Mouse (Mus musculus) heart, embryonic 12.5 days (tissue): Measurements from ENCODE around the gene Hddc2. TPM values are rescaled to one million over a fixed set of nuclear protein-coding genes. Genes with fewer than 3 reads are reported as not detected.

Experiments
- ATAC-seq: fragments of 200-750 bp; cut with Nextera tagmentation; 2 replicates; pipeline ENCODE4 v1.8.0; 2017; ENCODE audit warnings: moderate TSS enrichment, moderate library complexity; ENCODE audit not compliant: insufficient number of reproducible peaks, low FRiP score
- H3K27ac ChIP-seq: fragments of 300-500 bp; sonication (generic); 2 replicates; pipeline ENCODE4 v1.5.1; 2016; ENCODE audit warnings: mild to moderate bottlenecking, moderate library complexity; ENCODE audit not compliant: poor library complexity, severe bottlenecking
- H3K27me3 ChIP-seq: fragments of 300-500 bp; sonication (generic); replicated peaks from 2 replicates; pipeline ENCODE4 v1.6.1; 2016; ENCODE audit warnings: mild to moderate bottlenecking, moderate library complexity
- H3K36me3 ChIP-seq: fragments of 300-500 bp; sonication (generic); 2 replicates; pipeline ENCODE4 v1.6.1; 2016; ENCODE audit warnings: mild to moderate bottlenecking, moderate library complexity
- H3K4me1 ChIP-seq: fragments of 300-500 bp; sonication (generic); replicated peaks from 2 replicates; pipeline ENCODE4 v1.6.1; 2016; ENCODE audit warnings: mild to moderate bottlenecking
- H3K4me2 ChIP-seq: fragments of 300-500 bp; sonication (generic); 2 replicates; pipeline ENCODE4 v1.6.1; 2016; ENCODE audit warnings: mild to moderate bottlenecking, moderate library complexity
- H3K4me3 ChIP-seq: fragments of 300-500 bp; sonication (generic); 2 replicates; pipeline ENCODE4 v1.5.1; 2016; ENCODE audit warnings: mild to moderate bottlenecking
- H3K9ac ChIP-seq: fragments of 300-500 bp; sonication (generic); 2 replicates; pipeline ENCODE4 v1.6.1; 2016; ENCODE audit warnings: mild to moderate bottlenecking, moderate library complexity
- H3K9me3 ChIP-seq: fragments of 300-500 bp; sonication (generic); replicated peaks from 2 replicates; pipeline ENCODE4 v1.6.1; 2016; ENCODE audit warnings: mild to moderate bottlenecking, moderate library complexity
- WGBS: fragments of 180-500 bp; shearing (Covaris S2); methylation state at CpG from one replicate; pipeline ENCODE4 v1.1.7; 2016; 5-methylcytosine and 5-hydroxymethylcytosine counted together
- polyA plus RNA-seq: library from polyadenylated mRNA; unstranded; fragments of >200 nt; fragmentation: Nextera tagmentation; extraction: Ambion mirVana; gene quantifications from 2 replicates; pipeline ENCODE4 v1.2.1, GENCODE M21; 2016

The Hddc2 gene
- polyA plus RNA-seq = 49.9 and 53.4 TPM in 2 replicates

DNA sequence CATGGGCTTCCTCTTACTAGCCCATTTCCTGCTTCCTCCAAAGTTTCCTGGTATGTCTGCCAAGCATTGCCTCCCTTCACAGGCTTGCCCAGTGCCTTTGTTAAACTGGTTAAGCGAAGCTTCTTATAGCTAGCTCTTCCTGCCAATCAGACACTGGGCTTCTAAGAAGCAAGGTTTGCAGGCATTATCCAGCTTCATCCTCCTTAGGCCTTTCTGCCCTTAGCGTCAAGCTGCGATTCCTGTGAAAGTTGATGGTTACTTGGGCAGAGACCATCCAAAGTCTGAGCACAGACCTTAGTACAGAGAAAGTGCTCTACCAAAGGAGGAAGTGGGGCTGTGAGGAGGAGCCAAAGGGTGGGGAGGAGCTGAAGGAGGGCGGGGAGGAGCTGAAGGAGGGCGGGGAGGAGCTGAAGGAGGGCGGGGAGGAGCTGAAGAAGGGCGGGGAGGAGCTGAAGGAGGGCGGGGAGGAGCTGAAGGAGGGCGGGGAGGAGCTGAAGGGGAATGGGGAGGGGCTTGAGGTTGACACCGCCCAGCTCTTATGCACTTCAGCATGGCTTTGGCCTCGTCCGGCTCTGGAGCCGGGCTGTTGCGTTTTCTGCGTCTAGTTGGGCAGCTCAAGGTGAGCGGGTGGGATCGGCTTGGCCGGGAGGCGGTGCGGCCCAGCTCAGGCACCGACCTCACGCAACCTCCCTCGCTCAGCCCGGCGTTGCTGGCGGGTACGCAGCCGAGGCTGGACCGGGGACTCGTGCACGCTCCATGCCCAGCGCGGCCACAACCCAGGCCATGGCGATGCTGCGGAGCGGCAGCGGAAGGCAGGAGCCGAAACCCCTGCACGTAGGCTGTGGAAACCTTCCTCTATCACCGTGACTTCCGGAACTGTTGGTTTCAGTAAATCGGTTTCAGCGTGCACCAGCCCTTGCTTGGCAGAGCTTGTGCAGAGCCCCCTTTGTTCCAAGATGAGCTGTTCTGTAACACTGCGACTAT is at the start of gene Hddc2:
Hddc2 (plus strand) TSS at position 519 of the 984 bp plus-strand sequence.
- H3K36me3 ChIP-seq = peaks cover 15% of the 10 kb centered on the region
- ATAC-seq = peak; percentile 94
- 4% methylated on average over 38 of the region's 44 CpGs for WGBS

DNA sequence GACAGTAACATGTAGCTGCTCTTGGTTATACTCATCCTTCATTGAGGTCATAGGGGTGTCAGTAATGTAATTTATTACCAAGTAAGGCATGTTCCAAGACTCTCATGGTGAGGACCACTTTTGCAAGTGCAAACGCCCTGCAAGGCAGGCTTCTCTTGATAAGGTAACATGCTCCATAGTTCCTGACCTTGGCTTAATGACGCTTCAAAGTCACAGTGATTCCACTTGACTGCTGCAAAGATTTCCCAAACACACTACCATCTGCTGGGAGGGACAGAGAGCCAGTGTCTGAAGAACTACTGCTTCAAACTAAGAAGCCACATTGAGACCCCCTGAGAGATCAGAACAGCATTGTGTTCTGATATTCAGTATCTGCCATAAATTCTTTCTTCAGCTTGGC is 40.4 kb upstream of the Hddc2 start:
- Histone ChIP-seq H3K27ac (peak overlapping the region; percentile 91), H3K36me3 (no peaks in the 10 kb centered on the region), H3K4me1 (peaks cover 4% of the 10 kb centered on the region), H3K9ac (no peak overlapping the region), H3K4me2 (0 out of 2 replicates have a peak overlapping the region, but pooled peaks have one; percentile 4), H3K9me3 (no peaks in the 10 kb centered on the region), H3K27me3 (no peaks in the 10 kb centered on the region), H3K4me3 (no peak overlapping the region)
- peak; percentile 53; the same call in 1 of the 2 replicates for ATAC-seq
- 21% methylated on average over 2 of the region's 2 CpGs for WGBS

More for the DNA sequence above, at the start of gene Hddc2:
- peaks cover 3% of the 10 kb centered on the region; the same call in 1 of the 2 replicates for H3K4me1 ChIP-seq
- H3K27ac ChIP-seq = peak within 1 kb of the TSS; percentile 87
- H3K27me3 ChIP-seq = no peaks in the 10 kb centered on the region
- no peaks in the 10 kb centered on the region for H3K9me3 ChIP-seq
- H3K9ac ChIP-seq = peak within 1 kb of the TSS; percentile 82
- peak within 1 kb of the TSS; percentile 69 for H3K4me2 ChIP-seq
- H3K4me3 ChIP-seq = peak within 1 kb of the TSS; percentile 73

- H3K9ac ChIP-seq = no peak overlapping the region
- H3K4me1 ChIP-seq = peaks cover 4% of the 10 kb centered on the region
- H3K36me3 ChIP-seq = no peaks in the 10 kb centered on the region
- H3K27ac ChIP-seq = peak overlapping the region; percentile 91
- 49% methylated on average over 1 of the region's 1 CpGs for WGBS
- H3K9me3 ChIP-seq = no peaks in the 10 kb centered on the region
- no peak overlapping the region for H3K4me3 ChIP-seq
- 0 out of 2 replicates have a peak overlapping the region, but pooled peaks have one; percentile 4 for H3K4me2 ChIP-seq
- ATAC-seq = peak; percentile 88
- H3K27me3 ChIP-seq = no peaks in the 10 kb centered on the region
Observed at GRCm38 (mm10) chr10:31273171-31273570, 40.0 kb upstream of the Hddc2 start.

DNA sequence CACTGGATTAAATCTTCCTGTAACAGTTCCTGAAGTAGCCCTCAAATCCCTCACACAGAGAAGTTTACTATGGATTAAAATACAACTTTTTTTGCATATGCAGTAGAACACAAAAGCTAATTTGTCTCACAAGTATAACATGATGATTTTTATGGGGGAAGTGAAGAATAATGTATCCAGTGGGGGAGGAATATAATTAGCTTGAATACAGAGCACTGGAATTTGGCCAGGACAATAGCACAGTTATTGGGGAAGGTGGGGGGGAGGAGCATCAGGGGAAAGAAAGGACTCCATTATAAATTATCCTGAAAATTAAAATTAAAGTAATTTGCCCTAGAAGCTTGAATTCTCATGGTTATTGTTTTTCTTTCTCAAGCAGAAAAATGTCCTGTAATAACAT is 25.4 kb upstream of the Hddc2 start:
- H3K9me3 ChIP-seq = no peaks in the 10 kb centered on the region
- no peak for ATAC-seq
- no peaks in the 10 kb centered on the region for H3K27me3 ChIP-seq
- no peak overlapping the region for H3K9ac ChIP-seq
- H3K4me2 ChIP-seq = no peak overlapping the region
- H3K4me3 ChIP-seq = no peak overlapping the region
- H3K4me1 ChIP-seq = no peaks in the 10 kb centered on the region
- H3K36me3 ChIP-seq = no peaks in the 10 kb centered on the region
- H3K27ac ChIP-seq = no peak overlapping the region

DNA sequence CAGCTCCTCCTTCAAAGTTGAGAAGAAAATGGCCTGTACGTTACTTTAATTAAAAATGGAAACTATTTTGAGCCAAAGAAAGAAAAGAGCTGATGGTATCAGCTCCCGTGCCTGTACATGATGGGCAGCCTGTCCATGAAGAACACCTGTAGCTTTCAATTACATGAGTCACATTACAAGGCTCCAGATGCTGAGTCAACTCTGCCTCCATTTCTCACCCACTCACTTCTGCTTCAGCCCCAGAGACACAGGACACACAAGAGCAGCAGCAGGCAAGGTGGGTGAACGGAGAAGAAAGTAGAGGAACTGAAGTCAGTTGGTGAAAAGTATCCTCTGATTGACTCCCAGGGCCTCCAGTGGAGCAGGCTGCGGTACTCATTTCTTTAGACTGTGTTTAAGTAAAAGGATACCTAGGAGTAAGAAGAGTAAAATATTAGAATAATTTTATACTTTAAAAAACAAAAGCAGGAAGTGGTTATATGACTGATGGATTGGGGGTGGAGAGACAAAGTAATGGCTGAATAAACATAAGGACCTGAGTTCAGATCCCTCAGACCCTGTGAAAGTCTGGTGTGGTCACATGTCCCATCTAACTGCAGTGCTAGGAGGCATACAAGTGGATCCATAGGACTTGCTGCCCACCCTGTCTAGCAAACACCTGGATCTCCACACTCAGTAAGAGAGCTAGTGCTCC is 24.3 kb upstream of the Hddc2 start:
- no peaks in the 10 kb centered on the region for H3K9me3 ChIP-seq
- 83% methylated on average over 4 of the region's 4 CpGs for WGBS
- no peak overlapping the region for H3K9ac ChIP-seq
- no peak overlapping the region for H3K27ac ChIP-seq
- H3K4me3 ChIP-seq = no peak overlapping the region
- H3K27me3 ChIP-seq = no peaks in the 10 kb centered on the region
- H3K36me3 ChIP-seq = no peaks in the 10 kb centered on the region
- no peak for ATAC-seq
- no peak overlapping the region for H3K4me2 ChIP-seq
- no peaks in the 10 kb centered on the region for H3K4me1 ChIP-seq

- H3K4me1 ChIP-seq = peaks cover 5% of the 10 kb centered on the region; the same call in 1 of the 2 replicates
- no peaks in the 10 kb centered on the region for H3K9me3 ChIP-seq
- no peaks in the 10 kb centered on the region for H3K36me3 ChIP-seq
- ATAC-seq = no peak
- H3K4me3 ChIP-seq = no peak overlapping the region
- H3K27ac ChIP-seq = no peak overlapping the region
- no peaks in the 10 kb centered on the region for H3K27me3 ChIP-seq
- no peak overlapping the region for H3K4me2 ChIP-seq
- 58% methylated on average over 5 of the region's 5 CpGs for WGBS
- H3K9ac ChIP-seq = no peak overlapping the region
Observed at GRCm38 (mm10) chr10:31295705-31296104, 17.5 kb upstream of the Hddc2 start.

GRCm38 (mm10) chr10:31296458-31296857 is 16.7 kb upstream of the Hddc2 start:
- WGBS = 59% methylated on average over 1 of the region's 1 CpGs

DNA sequence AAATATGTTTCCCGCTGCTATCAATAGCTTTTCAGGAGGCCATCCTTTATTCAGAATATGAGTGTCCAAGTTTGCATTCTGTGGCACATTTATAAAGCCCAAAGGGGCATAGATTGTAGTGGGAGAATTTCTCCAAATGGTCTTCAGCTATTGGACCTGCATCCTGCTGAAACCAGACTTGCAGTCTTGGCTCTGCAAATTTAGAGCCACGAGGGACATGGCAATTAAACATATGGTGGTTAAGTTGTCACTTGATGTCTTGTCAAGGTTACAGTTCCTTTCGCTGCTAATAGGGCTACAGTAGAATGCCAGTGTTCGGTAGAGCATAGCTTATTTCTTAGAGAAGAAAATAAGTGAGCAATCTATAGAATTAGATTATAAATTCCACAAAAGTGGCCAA is 16.1 kb upstream of the Hddc2 start:
- H3K4me3 ChIP-seq = no peak overlapping the region
- H3K4me2 ChIP-seq = no peak overlapping the region
- ATAC-seq = no peak
- H3K4me1 ChIP-seq = peaks cover 5% of the 10 kb centered on the region; the same call in 1 of the 2 replicates
- H3K27ac ChIP-seq = no peak overlapping the region
- 73% methylated on average over 4 of the region's 4 CpGs for WGBS
- H3K27me3 ChIP-seq = no peaks in the 10 kb centered on the region
- H3K9ac ChIP-seq = no peak overlapping the region
- no peaks in the 10 kb centered on the region for H3K9me3 ChIP-seq
- H3K36me3 ChIP-seq = no peaks in the 10 kb centered on the region

More at GRCm38 (mm10) chr10:31296458-31296857, 16.7 kb upstream of the Hddc2 start:
- no peaks in the 10 kb centered on the region for H3K9me3 ChIP-seq
- no peaks in the 10 kb centered on the region for H3K27me3 ChIP-seq
- H3K27ac ChIP-seq = no peak overlapping the region
- H3K9ac ChIP-seq = no peak overlapping the region
- H3K4me2 ChIP-seq = no peak overlapping the region
- H3K36me3 ChIP-seq = no peaks in the 10 kb centered on the region
- peaks cover 5% of the 10 kb centered on the region; the same call in 1 of the 2 replicates for H3K4me1 ChIP-seq
- no peak overlapping the region for H3K4me3 ChIP-seq
- ATAC-seq = no peak

GRCm38 (mm10) chr10:31298263-31298662 is 14.9 kb upstream of the Hddc2 start:
- WGBS = 34% methylated on average over 2 of the region's 2 CpGs
- Histone ChIP-seq H3K36me3 (no peaks in the 10 kb centered on the region), H3K27me3 (no peaks in the 10 kb centered on the region), H3K4me3 (no peak overlapping the region), H3K9me3 (no peaks in the 10 kb centered on the region), H3K4me1 (peaks cover 5% of the 10 kb centered on the region; the same call in 1 of the 2 replicates), H3K9ac (no peak overlapping the region), H3K4me2 (no peak overlapping the region), H3K27ac (no peak overlapping the region)
- no peak for ATAC-seq

DNA sequence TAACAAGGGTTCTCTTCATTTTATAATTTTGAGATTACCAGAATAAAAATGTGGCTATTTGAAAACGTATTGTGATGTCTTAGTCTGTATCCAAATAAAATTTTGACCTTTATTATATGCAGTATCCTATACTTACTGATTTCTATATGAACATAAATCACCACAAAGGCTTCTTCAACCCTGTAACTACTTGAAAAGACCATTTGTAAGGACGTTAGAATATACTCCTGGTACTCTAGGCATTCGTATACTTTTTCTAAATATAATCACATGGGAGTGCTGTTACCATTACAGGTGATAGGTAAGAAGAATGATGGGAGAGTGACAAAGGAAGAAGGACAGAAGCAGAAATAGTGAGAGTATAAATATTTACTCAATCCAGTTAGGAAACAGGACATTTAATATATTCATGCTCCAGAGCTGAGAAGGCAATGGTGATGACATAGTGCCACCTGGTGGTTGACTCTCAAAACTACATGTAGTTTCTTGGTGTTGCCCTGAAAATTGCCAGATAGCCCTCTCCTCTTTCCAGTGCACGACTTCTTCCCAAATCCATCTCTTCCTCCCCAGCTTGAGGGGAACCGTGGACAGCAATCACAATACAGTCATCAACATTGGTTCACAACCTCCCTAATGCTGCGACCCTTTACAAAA is 14.1 kb upstream of the Hddc2 start:
- no peak overlapping the region for H3K27ac ChIP-seq
- H3K9me3 ChIP-seq = no peaks in the 10 kb centered on the region
- H3K9ac ChIP-seq = no peak overlapping the region
- H3K4me3 ChIP-seq = no peak overlapping the region
- H3K27me3 ChIP-seq = no peaks in the 10 kb centered on the region
- 34% methylated on average over 6 of the region's 6 CpGs for WGBS
- no peak overlapping the region for H3K4me2 ChIP-seq
- ATAC-seq = no peak
- H3K4me1 ChIP-seq = peaks cover 5% of the 10 kb centered on the region; the same call in 1 of the 2 replicates
- H3K36me3 ChIP-seq = no peaks in the 10 kb centered on the region
